Mouse (Mus musculus) MEL-GATA-1-ER (cell line): ENCODE measurements around the gene Wars2.

Source experiments
- DNase-seq: peaks from one replicate; pipeline ENCODE4 v3.0.0-alpha.2; 2012; ENCODE audit warnings: low read depth; ENCODE audit errors: extremely low read depth

The Wars2 gene

DNA sequence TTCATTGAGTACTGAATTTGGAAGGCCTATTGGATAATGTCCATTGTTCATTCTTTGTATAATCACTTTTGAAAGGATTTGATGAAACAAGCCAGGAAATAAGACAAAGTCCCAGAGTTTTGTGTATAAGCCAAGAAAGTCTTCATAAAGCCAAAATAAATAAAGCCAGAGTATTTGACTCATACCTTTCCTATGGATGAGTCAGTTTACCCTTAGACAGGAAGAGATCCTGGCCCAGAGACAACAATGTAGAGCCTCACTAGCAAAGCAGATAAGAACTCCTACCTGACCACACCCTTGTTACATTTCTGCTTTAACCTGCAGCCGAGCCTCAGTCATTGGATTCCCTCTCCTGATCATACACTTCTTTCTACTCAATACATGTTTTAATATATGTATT is 47.2 kb downstream of the Wars2 start:
- no peak for DNase-seq

DNA sequence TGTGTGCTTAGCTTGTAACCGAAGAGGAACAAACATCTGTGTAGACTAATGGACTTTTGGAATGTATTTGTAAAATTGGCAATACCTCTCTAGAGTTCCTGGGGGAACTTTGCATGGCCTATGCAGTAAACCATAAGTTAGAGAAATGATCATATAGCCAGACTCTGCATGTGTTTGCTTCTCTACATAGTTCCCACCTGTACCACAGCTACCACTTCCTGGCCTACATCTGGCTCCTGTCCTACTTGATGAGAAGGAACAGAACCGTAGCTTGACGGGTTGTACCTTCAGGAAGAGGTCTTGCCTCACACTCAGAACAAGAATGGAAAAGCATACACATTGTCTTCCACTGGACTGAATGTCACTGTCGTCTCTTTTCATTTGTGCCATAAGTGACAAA is 52.7 kb downstream of the Wars2 start:
- no peak for DNase-seq

- DNase-seq: no peak
Observed at GRCm38 (mm10) chr3:99203331-99203730, 62.5 kb downstream of the Wars2 start.

GRCm38 (mm10) chr3:99208416-99208815 is 67.5 kb downstream of the Wars2 start:
- DNase-seq: peak; percentile 10

DNA sequence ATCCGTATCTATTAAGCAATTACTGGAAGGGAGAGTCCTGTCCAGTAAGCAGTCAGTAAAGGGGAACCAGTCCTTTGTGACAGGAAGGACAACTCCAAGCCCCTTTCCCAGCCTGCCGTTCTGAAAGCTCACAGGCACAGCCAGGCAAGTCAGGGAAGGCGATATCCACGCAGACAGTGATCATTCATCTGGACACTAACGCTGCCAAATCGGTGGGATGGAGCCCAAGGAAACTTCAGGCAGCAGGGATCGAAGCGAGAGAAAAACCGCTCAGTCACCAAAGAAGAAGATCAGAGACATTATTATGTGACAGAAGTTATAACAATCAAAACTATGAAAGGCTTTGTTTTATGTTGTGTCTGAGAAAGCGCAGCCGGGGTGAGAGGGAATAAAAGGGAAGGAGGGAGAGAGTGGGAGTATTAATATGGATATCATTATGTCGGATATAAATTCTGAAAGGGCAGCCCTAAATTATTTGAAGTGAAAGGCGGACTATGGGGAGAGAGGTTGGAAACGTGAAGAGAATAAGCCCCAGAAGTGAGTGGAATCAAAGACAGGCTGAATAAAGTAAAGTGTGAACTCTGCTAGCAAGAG is 70.3 kb downstream of the Wars2 start:
- DNase-seq: no peak

DNA sequence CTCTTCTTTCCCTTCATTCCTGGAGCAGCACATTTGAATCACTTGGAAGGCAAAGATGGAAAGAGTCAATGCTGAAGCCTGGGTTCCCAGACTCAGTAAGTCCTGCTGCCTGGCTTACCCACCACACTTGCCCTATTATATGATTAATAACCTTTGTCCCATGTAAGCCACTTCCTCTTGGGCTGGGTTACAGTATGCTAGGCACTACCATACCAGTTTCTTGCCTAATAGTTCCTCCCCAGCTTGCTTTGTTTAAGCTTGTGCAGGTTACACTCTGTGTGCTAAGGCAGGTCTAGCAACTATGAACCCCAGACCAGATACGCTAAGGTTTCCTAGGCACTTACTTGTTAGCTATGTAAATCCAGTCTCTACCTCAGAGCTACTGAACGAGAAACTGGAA is 86.9 kb downstream of the Wars2 start:
- no peak for DNase-seq

- peak; percentile 81 for DNase-seq
Observed at GRCm38 (mm10) chr3:99233393-99234318, 92.8 kb downstream of the Wars2 start.

DNA sequence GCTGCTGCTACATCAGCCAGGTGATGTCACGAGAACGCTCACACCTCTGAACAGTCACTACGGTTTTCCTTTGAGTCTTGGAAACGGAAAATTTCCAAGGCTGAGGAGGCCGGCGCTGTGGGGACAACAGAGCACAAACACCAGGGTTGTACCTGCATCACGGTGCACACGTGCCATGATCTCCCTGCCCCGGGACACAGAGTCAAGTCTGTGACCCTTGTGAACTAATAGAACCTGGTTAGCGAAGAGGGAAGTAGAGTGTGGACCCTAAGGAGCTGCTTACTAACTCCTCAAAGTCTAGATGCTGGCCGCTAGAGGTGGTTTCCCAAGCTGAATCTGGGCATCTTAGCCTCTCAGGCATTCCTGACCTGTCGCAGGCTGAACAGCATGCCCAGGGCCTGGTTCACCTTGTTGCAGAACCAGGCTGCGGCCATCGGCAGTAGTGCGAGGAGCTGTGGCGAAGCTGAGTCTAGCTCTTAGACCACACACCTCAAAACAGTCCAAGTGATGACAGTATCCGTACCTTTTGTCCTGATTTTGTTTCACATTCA is 93.5 kb downstream of the Wars2 start:
- no peak for DNase-seq

- no peak for DNase-seq
Observed at GRCm38 (mm10) chr3:99235116-99235803, 94.4 kb downstream of the Wars2 start.

- DNase-seq: no peak
Observed at GRCm38 (mm10) chr3:99235804-99236755, 95.2 kb downstream of the Wars2 start.

DNA sequence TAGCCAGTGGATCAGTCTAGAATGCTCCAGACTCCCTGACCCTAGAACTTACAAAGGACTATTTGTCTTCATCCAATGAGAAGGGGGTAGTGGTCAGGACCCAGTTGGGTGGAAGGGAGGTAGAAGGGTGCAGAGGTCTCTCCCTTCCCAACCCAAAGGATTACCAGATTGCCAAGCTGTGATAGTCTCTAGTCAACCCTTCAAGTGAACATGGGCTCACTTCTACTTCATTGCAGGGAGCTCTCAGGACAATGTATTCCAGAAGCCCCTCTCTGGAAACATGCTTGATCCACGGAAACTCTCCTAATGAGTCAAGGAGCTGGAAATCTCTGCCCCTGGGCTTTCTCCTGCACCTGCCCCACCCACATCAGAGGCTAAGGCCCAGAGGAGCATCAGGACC is 97.8 kb downstream of the Wars2 start:
- DNase-seq: no peak

DNA sequence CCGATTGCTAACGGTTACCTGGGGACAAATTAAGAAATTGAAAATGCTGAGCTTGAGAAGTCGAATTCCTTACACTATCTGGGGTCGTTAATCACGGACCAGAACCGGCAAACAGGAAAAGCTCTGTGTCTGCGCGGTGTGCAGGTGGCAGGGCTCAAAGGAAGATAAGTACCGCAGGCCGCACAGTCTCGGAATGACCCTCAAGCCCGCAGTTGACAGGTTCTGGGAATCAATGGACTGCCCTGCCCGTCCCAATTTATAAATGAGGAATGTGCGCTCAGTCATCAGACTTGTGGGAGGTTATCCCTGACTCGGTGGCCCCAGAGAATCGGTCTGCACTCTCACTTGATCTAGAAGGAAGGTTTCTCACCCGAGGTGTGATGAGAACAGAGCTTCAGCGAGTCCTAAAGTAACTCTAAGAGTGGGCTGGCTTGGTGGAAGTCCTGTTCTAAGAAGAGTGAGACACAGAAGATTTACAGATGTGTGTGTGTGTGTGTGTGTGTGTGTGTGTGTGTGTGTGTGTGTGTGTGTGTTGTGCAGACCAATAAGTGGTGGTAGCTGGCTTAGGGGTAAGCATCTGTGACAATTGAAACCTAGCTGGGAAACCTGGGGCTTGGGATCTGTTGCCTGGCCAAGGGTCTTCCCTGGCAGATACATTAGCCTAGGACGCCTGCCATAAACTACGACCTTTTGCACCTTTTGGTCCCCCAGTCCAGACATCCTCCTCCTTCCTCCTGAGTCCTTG is 98.6 kb downstream of the Wars2 start:
- DNase-seq: no peak

- DNase-seq: no peak
Observed at GRCm38 (mm10) chr3:99240213-99240720, 99.4 kb downstream of the Wars2 start, which contains the start of gene Tbx15. Gene Tbx15 (plus strand): TSS chr3:99240381.

GRCm38 (mm10) chr3:99240811-99241738 is 100.2 kb downstream of the Wars2 start:
- DNase-seq: no peak

- no peak for DNase-seq
Observed at GRCm38 (mm10) chr3:99242481-99242880, 101.6 kb downstream of the Wars2 start.

DNA sequence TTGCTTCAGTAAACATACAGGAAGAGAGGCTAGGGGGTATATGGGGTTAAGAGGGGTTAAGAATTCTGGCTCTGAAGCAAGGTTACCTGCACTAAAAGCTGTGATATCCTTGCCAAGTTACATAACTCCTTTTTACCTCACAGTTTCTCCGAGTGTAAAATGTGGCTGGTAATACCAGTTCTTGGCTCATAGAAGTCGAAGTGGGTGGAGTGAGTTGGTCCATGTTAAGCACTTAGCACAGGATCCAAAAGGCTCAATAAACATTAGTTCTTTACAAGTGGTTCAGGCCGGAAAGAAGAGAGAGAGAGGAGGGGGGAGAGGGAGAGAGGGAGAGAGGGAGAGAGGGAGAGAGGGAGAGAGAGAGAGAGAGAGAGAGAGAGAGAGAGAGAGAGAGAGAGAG is 104.5 kb downstream of the Wars2 start:
- no peak for DNase-seq

DNA sequence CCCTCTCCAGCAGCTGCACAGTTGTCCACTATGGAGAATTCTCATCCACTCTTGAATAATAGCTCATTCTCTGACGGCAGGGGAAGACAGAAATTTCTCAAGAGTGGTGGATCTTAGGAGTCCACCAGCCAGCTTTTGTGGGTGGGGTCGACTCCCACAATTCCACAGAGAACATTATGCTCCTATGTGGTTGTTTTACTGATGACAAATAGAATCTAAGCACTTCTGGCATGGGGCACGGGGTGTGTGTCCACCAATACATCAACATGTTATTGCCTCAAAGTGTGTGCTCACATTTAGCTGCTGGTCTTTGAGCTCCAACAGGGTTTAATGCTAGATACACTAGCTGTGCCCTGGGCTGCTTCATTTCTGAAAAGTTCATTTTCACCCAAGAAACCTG is 105.8 kb downstream of the Wars2 start:
- no peak for DNase-seq

DNA sequence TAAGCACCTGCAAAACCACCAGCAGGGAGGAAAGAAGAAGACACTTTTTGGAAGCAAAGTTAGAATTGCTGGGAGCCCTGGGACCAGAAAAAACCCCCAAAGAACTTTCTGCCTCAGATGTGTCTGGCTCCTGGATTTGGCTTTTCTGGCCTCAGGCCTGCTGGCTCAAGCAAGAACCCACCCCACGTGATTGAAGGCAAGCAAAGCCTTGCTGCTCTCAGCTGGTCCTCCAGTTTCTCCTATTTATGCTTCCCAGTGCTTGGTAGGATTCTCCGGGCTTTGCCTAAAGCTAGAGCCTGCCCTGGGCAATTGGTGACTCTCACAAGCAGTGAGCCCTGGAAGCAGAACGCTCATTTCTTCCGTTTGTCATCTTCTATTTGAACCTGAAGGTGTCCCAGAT is 106.7 kb downstream of the Wars2 start:
- no peak for DNase-seq
